Mouse (Mus musculus) hindlimb bud, embryonic 11.5 days (tissue): ENCODE data around the gene Psmc3.
"Not testable (repeated sequence)": the region's sequence is repeated elsewhere in the genome, so short reads cannot be mapped to it uniquely, and the experiment has no call there.

Experiments
- DNase-seq: peaks from one replicate; pipeline ENCODE4 v3.0.0-alpha.2; 2012; ENCODE audit warnings: low read depth, low spot score; ENCODE audit errors: extremely low spot score

Psmc3 gene

DNA sequence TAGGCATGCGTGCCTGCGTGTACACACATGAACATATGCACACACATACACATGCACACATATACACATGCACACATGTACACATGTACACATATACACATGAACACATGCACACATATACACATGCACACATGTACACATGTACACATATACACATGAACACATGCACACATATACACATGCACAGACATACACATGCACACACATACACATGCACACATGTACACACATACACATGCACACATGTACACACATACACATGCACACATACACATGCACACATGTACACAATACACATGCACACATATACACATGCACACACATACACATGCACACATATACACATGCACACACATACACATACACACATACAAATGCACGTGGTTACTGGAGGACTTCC lies 58.0 kb downstream of the Psmc3 start:
- not testable (repeated sequence) for DNase-seq

DNA sequence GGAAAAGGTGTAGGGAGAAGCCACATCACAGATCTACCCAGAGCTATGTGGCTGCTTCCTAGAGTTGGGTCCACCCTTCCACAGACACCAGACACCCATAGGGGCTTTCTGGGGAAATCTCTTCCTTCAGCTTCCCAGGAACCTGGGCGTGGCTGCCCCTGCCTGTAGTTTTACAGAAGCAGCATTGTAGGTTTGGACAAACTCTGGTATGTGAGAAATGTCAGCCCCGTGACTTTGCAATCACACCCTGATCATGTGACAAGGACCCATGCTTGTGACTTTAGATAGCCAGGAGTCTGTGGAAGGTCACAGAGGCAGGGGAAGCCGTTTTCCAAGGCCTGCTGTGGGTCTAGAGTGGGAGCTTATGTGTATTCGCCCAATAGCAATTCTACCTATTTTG lies 58.7 kb downstream of the Psmc3 start:
- DNase-seq, result no peak

DNA sequence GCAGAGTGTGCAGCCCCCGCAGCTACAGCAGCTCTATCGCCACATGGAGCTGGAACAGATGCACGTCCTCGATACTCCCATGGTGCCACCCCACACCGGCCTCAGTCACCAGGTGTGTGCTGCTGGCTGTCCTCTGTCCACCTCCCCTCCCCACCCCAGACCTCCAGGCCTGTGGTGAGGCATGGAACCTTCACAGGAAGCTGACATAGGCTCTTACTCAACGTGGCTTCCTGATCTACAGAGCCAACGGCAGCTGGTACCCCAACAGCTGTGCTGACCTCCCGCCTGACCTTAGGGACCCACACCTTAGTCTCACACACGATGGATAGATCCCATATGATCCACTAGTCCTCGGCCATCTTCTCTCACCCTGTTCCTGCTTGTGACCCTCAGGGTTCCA lies 59.5 kb downstream of the Psmc3 start:
- DNase-seq, result no peak

- DNase-seq, result no peak
Measured at GRCm38 (mm10) chr2:91113852-91114251, 60.0 kb downstream of the Psmc3 start.

- DNase-seq, result peak; percentile 79
Measured at GRCm38 (mm10) chr2:91114781-91115577, 61.2 kb downstream of the Psmc3 start.

- DNase-seq, result no peak
Measured at GRCm38 (mm10) chr2:91115578-91115970, 61.8 kb downstream of the Psmc3 start.
